Mouse (Mus musculus): ENCODE results near the gene Abca9.

Abca9 gene

DNA sequence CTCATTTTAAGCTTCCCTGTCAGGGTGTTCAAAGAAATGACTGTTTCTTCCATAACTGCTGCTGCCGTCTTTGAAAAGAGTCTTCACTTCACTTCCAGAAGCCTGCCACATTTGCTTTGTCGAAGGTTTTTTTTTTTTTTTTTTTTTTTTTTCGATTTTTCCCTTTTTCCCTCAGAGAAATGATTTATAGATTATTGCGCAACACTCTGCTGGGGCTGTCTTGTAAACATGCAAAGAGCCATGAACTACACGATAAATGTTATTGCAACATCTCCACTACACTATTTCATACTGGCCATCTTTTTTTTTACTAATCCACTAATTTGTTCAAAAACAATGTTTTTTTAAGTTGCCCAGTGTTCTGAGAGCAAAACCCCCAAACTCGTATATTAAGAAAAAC, 70.5 kb downstream of the Abca9 start:
- TF ChIP-seq GATA4 (IDR thresholded peaks at IDR 0.05; ENCODE audit: insufficient replicate concordance, low read length) = no peak

DNA sequence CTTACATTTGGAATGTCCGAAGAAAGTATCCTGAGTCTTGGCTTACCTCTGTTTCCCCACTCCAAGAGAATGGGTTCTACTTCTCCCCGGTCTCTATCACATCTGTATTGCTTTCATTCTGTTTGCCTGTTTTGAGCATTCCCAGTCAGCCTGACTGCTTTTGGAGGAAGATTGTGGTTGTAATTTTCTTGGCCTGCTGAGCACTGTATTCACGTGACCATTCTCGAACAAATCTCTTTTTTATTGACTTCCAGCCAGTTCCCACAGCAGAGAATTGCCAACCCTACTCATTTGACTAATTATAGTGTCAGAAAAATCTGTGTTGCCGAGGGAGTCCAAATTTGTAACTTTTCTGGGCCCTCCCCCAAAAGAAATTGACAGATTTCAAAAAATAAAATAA, 72.1 kb downstream of the Abca9 start, which contains the start of gene Abca8a:
Gene Abca8a (minus strand): TSS at position 121 of the 400 bp plus-strand sequence.
- no peak for TF ChIP-seq GATA4 (IDR thresholded peaks at IDR 0.05; ENCODE audit: insufficient replicate concordance, low read length)

DNA sequence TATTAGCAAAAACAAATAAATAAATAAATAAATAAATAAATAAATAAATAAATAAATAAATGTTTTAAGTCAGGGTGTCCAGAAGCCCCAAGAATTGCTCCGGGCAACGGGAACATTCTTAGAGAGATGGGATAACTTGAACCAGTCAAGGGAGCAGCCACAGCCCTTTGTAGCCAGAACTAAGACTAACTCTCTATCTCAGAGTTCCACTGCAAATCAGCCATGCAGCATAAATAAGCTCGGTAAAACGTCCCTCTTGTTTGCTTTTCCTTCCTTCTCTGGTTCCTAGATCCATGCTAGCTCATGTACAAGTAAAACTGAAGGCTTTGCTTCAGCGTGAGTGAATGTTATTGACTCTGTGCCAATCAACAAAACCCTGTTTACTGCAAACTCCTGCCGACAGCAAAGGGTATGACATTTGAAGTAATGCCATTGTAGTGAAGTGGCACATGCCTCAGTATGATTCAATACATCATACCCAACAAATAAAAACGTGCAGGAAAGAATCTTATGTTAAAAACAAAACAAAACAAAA, 73.1 kb downstream of the Abca9 start:
- TF ChIP-seq GATA4 (IDR thresholded peaks at IDR 0.05; ENCODE audit: insufficient replicate concordance, low read length) = no peak

DNA sequence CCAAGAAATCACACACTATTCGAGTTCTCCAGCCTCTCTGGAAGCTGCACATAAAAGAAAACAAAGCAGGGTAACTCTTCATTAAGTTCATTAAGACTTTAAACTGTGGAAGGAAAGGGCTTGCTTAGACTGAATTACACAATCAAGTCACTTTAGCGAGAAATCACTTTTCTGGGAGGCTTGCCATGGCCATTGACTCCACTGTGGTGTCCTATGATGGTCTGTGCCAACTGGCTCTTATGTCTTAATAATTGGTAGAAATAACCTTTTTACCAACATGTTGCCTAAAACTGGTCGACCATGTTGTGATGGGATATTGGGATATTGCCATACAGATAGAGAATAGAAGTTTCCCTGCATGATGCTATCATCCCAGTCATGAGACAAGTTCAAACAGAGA, 73.8 kb downstream of the Abca9 start:
- no peak for TF ChIP-seq GATA4 (IDR thresholded peaks at IDR 0.05; ENCODE audit: insufficient replicate concordance, low read length)

DNA sequence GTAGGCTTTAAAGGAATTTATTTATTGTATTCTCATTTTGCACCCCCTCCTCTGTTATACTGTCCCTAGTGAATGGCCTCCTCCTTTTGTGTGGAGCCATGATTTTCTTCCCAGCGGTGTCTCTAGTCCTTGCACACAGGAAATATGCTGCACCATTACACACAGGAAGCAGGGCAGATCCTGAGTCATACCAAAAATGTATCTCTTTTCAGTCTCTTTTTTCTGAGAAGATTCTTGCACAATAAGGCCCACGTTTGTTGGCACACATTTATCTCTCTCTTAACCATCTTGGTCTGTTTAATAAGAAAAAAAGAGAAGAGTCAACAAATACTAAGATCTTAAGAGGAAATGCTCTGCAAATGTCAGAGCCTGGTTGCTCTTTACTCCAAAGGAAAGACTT, 76.7 kb downstream of the Abca9 start:
- no peak for TF ChIP-seq GATA4 (IDR thresholded peaks at IDR 0.05; ENCODE audit: insufficient replicate concordance, low read length)

DNA sequence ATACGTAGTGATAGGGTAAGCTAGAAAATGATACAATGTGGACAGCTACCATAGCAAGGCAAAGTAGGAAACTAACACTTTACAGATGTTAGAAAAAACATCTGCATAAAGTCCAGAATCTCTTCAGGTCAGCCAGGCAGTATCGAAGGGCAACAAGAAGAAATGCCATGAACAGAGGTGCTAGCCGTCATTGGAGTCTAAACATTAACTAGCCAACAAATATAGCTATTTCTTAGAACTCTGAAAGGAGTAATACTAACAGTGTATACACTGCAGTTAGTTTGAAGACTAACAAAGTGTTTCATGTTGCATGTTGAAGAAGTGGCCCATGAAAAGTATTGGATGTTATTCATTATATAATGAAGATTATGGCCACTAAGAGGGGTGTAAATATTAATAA, 95.8 kb downstream of the Abca9 start:
- no peak for TF ChIP-seq GATA4 (IDR thresholded peaks at IDR 0.05; ENCODE audit: insufficient replicate concordance, low read length)

DNA sequence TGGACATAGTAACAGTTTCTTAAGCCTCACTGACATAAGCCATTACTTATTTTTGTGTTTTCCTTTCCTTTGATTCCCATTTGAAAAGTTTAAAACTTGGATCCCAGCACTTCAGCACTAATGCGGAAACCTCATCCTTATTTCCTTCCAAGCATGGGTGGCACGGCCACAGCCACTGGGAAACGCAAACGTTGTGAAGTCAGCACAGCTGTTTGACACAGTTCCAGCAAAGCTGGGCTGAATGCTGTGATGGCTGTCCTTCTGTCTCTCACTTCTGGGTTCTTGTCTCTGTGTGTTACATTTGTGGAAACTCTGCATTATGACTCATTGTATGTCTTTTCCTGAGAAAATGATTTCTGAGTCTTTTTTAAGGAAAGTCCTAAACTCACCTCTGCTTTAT, 107.0 kb downstream of the Abca9 start:
- no peak for TF ChIP-seq GATA4 (IDR thresholded peaks at IDR 0.05; ENCODE audit: insufficient replicate concordance, low read length)

DNA sequence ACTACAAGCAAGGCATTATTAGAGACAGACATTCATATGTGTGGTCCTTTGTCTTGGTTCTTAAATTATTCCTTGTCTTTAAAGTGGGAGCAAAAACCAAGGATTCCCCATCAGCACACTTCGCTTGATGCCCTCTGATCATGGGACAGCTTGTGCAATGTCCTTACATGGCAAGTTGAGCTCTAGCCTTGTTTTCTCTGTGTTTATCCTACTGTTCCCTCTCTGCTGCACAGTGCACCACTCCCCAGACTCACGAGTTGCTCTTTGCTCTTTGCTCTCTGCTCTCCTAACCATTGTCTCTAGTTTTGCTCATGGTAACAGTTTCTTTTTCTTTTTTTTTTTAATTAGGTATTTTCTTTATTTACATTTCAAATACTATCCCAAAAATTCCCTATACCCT, 107.9 kb downstream of the Abca9 start:
- TF ChIP-seq GATA4 (IDR thresholded peaks at IDR 0.05; ENCODE audit: insufficient replicate concordance, low read length) = no peak

DNA sequence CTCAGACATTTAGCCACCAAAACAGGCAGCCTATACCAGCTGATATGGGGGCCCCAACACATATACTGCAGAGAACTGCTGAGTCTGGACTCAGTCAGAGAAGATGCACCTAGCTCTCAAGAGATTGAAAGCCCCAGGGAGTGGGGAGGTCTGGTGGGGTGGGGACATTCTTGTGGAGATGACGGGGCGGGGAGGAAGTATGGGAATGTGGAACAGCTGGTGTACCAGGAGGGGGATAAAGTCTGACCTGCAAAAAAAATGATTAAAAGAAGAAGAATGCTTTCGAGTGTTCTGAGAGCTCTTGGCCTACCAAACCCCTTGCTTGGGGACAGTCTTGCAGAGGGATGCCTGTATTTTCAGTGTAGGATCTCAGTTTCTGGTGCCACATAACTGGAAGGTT, 114.3 kb downstream of the Abca9 start:
- TF ChIP-seq GATA4 (IDR thresholded peaks at IDR 0.05; ENCODE audit: insufficient replicate concordance, low read length) = no peak

Data from liver, adult (tissue).